Mouse (Mus musculus) CH12.LX (cell line): ENCODE data around the gene Nanog. TPM values are rescaled to one million over a fixed set of nuclear protein-coding genes. Genes with fewer than 3 reads are reported as not detected.

ENCODE experiments used
- DNase-seq: peaks from one replicate; pipeline ENCODE4 v3.0.0-alpha.2; 2013; ENCODE audit errors: extremely low read depth
- H3K27ac ChIP-seq: 2 replicates; pipeline ENCODE4 v1.5.1; 2012; ENCODE audit warnings: low read depth, mild to moderate bottlenecking, control low read depth, moderate library complexity; ENCODE audit not compliant: insufficient read depth
- H3K27me3 ChIP-seq: replicated peaks from 2 replicates; pipeline ENCODE3; 2012; ENCODE audit warnings: inconsistent platforms
- H3K36me3 ChIP-seq, 2 experiments: replicated peaks in 1 of 2; 2 replicates each; pipeline versions ENCODE3 to v1.6.1; 2012; ENCODE audit warnings: inconsistent platforms in 1 of 2, low read length in 1 of 2, mild to moderate bottlenecking in 1 of 2, mixed read lengths in 1 of 2, moderate library complexity in 1 of 2; ENCODE audit not compliant: control insufficient read depth in 1 of 2, insufficient read depth in 1 of 2
- H3K4me1 ChIP-seq, 2 experiments: 2 replicates each; pipeline ENCODE4 v1.6.1; 2012; ENCODE audit warnings: inconsistent platforms in 1 of 2, moderate library complexity in 1 of 2; ENCODE audit not compliant: insufficient read depth in 2 of 2, control insufficient read depth in 1 of 2
- H3K4me2 ChIP-seq: 2 replicates; pipeline ENCODE4 v1.6.1; 2012; ENCODE audit warnings: low read depth, mild to moderate bottlenecking, control low read depth; ENCODE audit not compliant: poor library complexity, insufficient read depth, severe bottlenecking
- H3K4me3 ChIP-seq, 3 experiments: fragments of 150-350 bp in 1 of 3; sonication (generic) in 1 of 3; replicated peaks in 1 of 3; 2 replicates each; pipeline versions ENCODE3 to v1.5.1; 2011 to 2012; ENCODE audit warnings: low read depth in 2 of 3, low read length in 2 of 3, mild to moderate bottlenecking in 2 of 3, moderate library complexity in 2 of 3, control low read depth in 1 of 3, improper control_type of control experiment in 1 of 3, inconsistent platforms in 1 of 3, mixed read lengths in 1 of 3; ENCODE audit not compliant: poor library complexity in 1 of 3
- H3K79me2 ChIP-seq: replicated peaks from 2 replicates; pipeline ENCODE4 v1.6.1; 2012; ENCODE audit warnings: mild to moderate bottlenecking, moderate library complexity; ENCODE audit not compliant: control insufficient read depth, poor library complexity, insufficient read depth, severe bottlenecking; ENCODE audit errors: extremely low read depth
- H3K9ac ChIP-seq: 2 replicates; pipeline ENCODE4 v1.6.1; 2012; ENCODE audit warnings: low read depth, mild to moderate bottlenecking, control low read depth, moderate library complexity; ENCODE audit not compliant: insufficient read depth
- H3K9me3 ChIP-seq: replicated peaks from 2 replicates; pipeline ENCODE3; 2012; ENCODE audit warnings: low read length, inconsistent platforms, mixed read lengths
- BHLHE40 ChIP-seq: IDR thresholded peaks from 2 replicates; pipeline ENCODE4 v1.6.1; 2011; ENCODE audit warnings: mild to moderate bottlenecking, low read depth, low read length, improper control_type of control experiment
- CHD1 ChIP-seq: IDR thresholded peaks from 2 replicates; pipeline ENCODE4 v1.6.1; 2012; ENCODE audit warnings: low read depth, low read length, improper control_type of control experiment, inconsistent platforms
- E2F4 ChIP-seq: IDR thresholded peaks from 2 replicates; pipeline ENCODE4 v1.6.1; 2011; ENCODE audit warnings: low read depth, low read length, improper control_type of control experiment; ENCODE audit not compliant: insufficient replicate concordance
- ELF1 ChIP-seq: IDR thresholded peaks from 2 replicates; pipeline ENCODE4 v1.6.1; 2014; ENCODE audit warnings: low read depth, mild to moderate bottlenecking, inconsistent platforms, low read length, improper control_type of control experiment
- EP300 ChIP-seq: IDR thresholded peaks from 2 replicates; pipeline ENCODE4 v1.6.1; 2011; ENCODE audit warnings: low read length, improper control_type of control experiment
- IRF4 ChIP-seq: IDR thresholded peaks from 2 replicates; pipeline ENCODE4 v1.6.1; 2014; ENCODE audit warnings: low read depth, mild to moderate bottlenecking, inconsistent platforms, low read length, improper control_type of control experiment
- KAT2A ChIP-seq: IDR thresholded peaks from 2 replicates; pipeline ENCODE4 v1.6.1; 2012; ENCODE audit warnings: low read length, improper control_type of control experiment, inconsistent platforms; ENCODE audit not compliant: insufficient replicate concordance
- MAFK ChIP-seq: IDR thresholded peaks from 2 replicates; pipeline ENCODE4 v1.6.1; 2011; ENCODE audit warnings: low read length, improper control_type of control experiment; ENCODE audit not compliant: insufficient replicate concordance
- MAX ChIP-seq: IDR thresholded peaks from 2 replicates; pipeline ENCODE4 v1.6.1; 2011; ENCODE audit warnings: low read length, improper control_type of control experiment
- MAZ ChIP-seq: IDR thresholded peaks from 2 replicates; pipeline ENCODE4 v1.6.1; 2012; ENCODE audit warnings: low read depth, mild to moderate bottlenecking, inconsistent platforms, low read length, improper control_type of control experiment, moderate library complexity
- MXI1 ChIP-seq: IDR thresholded peaks from 2 replicates; pipeline ENCODE4 v1.6.1; 2011; ENCODE audit warnings: mild to moderate bottlenecking, low read depth, low read length, improper control_type of control experiment
- NRF1 ChIP-seq: IDR thresholded peaks from 2 replicates; pipeline ENCODE4 v1.6.1; 2014; ENCODE audit warnings: low read depth, mild to moderate bottlenecking, inconsistent platforms, low read length, improper control_type of control experiment, moderate library complexity
- RAD21 ChIP-seq: IDR thresholded peaks from 2 replicates; pipeline ENCODE4 v1.6.1; 2011; ENCODE audit warnings: low read depth, mild to moderate bottlenecking, low read length, improper control_type of control experiment, moderate library complexity
- RCOR1 ChIP-seq: conservative IDR thresholded peaks from 2 replicates; pipeline ENCODE4 v1.6.1; 2012; ENCODE audit warnings: low read depth, mild to moderate bottlenecking, inconsistent platforms, low read length, improper control_type of control experiment
- TCF12 ChIP-seq: IDR thresholded peaks from 2 replicates; pipeline ENCODE4 v1.6.1; 2014; ENCODE audit warnings: low read depth, mild to moderate bottlenecking, inconsistent platforms, low read length, improper control_type of control experiment
- UBTF ChIP-seq: IDR thresholded peaks from 2 replicates; pipeline ENCODE4 v1.6.1; 2012; ENCODE audit warnings: low read depth, mild to moderate bottlenecking, inconsistent platforms, low read length, improper control_type of control experiment, moderate library complexity
- USF1 ChIP-seq: IDR thresholded peaks from 2 replicates; pipeline ENCODE4 v1.6.1; 2014; ENCODE audit warnings: low read depth, mild to moderate bottlenecking, inconsistent platforms, low read length, improper control_type of control experiment
- USF2 ChIP-seq: conservative IDR thresholded peaks from 2 replicates; pipeline ENCODE4 v1.6.1; 2011; ENCODE audit warnings: low read depth, low read length, improper control_type of control experiment
- ZC3H11A ChIP-seq: IDR thresholded peaks from 2 replicates; pipeline ENCODE4 v1.6.1; 2012; ENCODE audit warnings: low read depth, mild to moderate bottlenecking, inconsistent platforms, low read length, improper control_type of control experiment
- ZNF384 ChIP-seq: IDR thresholded peaks from 2 replicates; pipeline ENCODE4 v1.6.1; 2012; ENCODE audit warnings: low read depth, low read length, improper control_type of control experiment, inconsistent platforms
- dilution Hi-C: fragments of 300-500 bp; cut with MboI; formaldehyde crosslinking; loops from 2 replicates; pipeline ENCODE4 v1.14.3; 2020; ENCODE audit warnings: low sequenced_read_pairs; ENCODE audit not compliant: extremely low pct_unique_long_range_greater_than_20kb, extremely low pct_ligation_motif_present
- in situ Hi-C: fragments of 300-500 bp; cut with MboI; formaldehyde crosslinking; loops from 3 replicates; pipeline ENCODE4 v1.14.3; 2019; ENCODE audit warnings: low sequenced_read_pairs, low pct_ligation_motif_present, low pct_unique_long_range_greater_than_20kb, mixed read lengths
- polyA plus RNA-seq: library from polyadenylated mRNA; unstranded; fragments of >175 nt; gene quantifications from 2 replicates; pipeline ENCODE4 v1.2.1, GENCODE M21; 2012; ENCODE audit warnings: low read depth; ENCODE audit not compliant: insufficient read length
- total RNA-seq, 2 experiments: library from RNA; depleted of rRNA; stranded (reverse); fragments of 300-350 nt in 1 of 2; fragments of >200 nt in 1 of 2; gene quantifications; 2 replicates each; pipeline ENCODE4 v1.2.3; 2012 to 2014

Nanog gene
- total and polyA plus RNA-seq, 3 experiments, result 0.27 TPM; not detected in 2

DNA sequence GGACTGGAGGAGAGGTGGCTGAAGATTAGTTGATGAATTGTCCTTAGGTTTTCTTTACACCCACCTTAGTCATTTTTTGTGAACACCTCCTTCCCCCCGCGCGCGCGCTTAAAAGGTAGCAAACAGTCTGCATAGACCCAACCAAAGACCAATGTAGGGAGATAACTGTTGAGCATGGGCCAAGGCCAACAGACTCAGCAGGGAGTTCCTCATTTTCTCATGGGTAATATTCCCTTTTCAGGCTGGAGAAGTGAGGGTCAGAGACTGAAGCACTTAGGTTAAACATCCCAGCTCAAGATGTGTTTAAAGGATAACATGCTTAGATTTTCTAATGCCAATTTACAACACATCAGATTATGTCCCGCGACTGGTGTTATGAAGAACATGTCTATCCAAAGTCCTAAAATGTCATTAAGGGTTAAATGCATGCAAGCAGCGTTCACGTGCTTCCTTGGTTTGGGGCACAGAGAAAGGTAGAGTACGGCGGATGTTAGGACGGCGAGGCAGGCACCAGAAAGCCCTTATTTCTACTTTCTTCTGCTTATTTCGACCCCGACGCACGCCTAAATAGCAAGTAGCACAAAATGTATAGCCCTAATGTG is 56.7 kb downstream of the Nanog start:
- H3K36me3 ChIP-seq, result peaks cover 0 to 26% of the 10 kb centered on the region in 2 experiments
- H3K9me3 ChIP-seq, result no peaks in the 10 kb centered on the region
- H3K4me1 ChIP-seq, result peaks cover 0 to 13% of the 10 kb centered on the region in 2 experiments; a peak in 2 of 4 replicates
- no peaks in the 10 kb centered on the region for H3K27me3 ChIP-seq
- dilution Hi-C loops (no loop called here), in situ Hi-C loops (no loop called here)
- DNase-seq, result no peak
- H3K27ac ChIP-seq, result no peak overlapping the region
- H3K4me2 ChIP-seq, result no peak overlapping the region
- no peak overlapping the region for H3K4me3 ChIP-seq
- no peaks in the 10 kb centered on the region; the same call in 1 of the 2 replicates for H3K79me2 ChIP-seq
- TF ChIP-seq ZNF384, result no peak
- no peak for TF ChIP-seq RCOR1
- TF ChIP-seq MAFK, result no peak
- TF ChIP-seq BHLHE40, result no peak
- TF ChIP-seq NRF1, result no peak
- no peak for TF ChIP-seq CHD1
- no peak for TF ChIP-seq EP300
- no peak for TF ChIP-seq MXI1
- TF ChIP-seq MAX, result no peak
- TF ChIP-seq E2F4, result no peak
- TF ChIP-seq IRF4, result no peak
- no peak for TF ChIP-seq RAD21
- no peak for TF ChIP-seq UBTF
- TF ChIP-seq USF2, result no peak
- TF ChIP-seq USF1, result no peak
- TF ChIP-seq ELF1, result no peak
- TF ChIP-seq ZC3H11A, result no peak
- TF ChIP-seq KAT2A, result no peak
- TF ChIP-seq MAZ, result no peak
- TF ChIP-seq TCF12, result no peak
- H3K9ac ChIP-seq, result no peak overlapping the region

Other genes with a start within 250 kb of the Nanog start
- gene Rimklb, start 208.7 kb upstream of the Nanog start, total RNA-seq (2012; rRNA removed), result not detected in 2 replicates
- not detected in 2 replicates for gene Rimklb, start 208.7 kb upstream of the Nanog start, total RNA-seq (2014; rRNA removed)
- not detected in 2 replicates for gene Rimklb, start 208.7 kb upstream of the Nanog start, polyA plus RNA-seq
- 0.13 and 0.42 TPM in 2 replicates for gene Mfap5, start 201.6 kb upstream of the Nanog start, total RNA-seq (2012; rRNA removed)
- 0.15 TPM in 1 of 2 replicates, not detected in the other for gene Mfap5, start 201.6 kb upstream of the Nanog start, total RNA-seq (2014; rRNA removed)
- gene Mfap5, start 201.6 kb upstream of the Nanog start, polyA plus RNA-seq, result 0.16 TPM in 1 of 2 replicates, not detected in the other
- 5.4 and 6.4 TPM in 2 replicates for gene Aicda, start 153.7 kb upstream of the Nanog start, total RNA-seq (2012; rRNA removed)
- 41.1 TPM in 2 replicates for gene Aicda, start 153.7 kb upstream of the Nanog start, total RNA-seq (2014; rRNA removed)
- 33.3 and 36.6 TPM in 2 replicates for gene Aicda, start 153.7 kb upstream of the Nanog start, polyA plus RNA-seq
- 32.2 and 39.6 TPM in 2 replicates for gene Apobec1, start 105.0 kb upstream of the Nanog start, total RNA-seq (2012; rRNA removed)
- gene Apobec1, start 105.0 kb upstream of the Nanog start, total RNA-seq (2014; rRNA removed), result 42.6 and 46.2 TPM in 2 replicates
- gene Apobec1, start 105.0 kb upstream of the Nanog start, polyA plus RNA-seq, result 34.4 and 41.9 TPM in 2 replicates
- not detected in 2 replicates for gene Gdf3, start 97.4 kb upstream of the Nanog start, total RNA-seq (2012; rRNA removed)
- gene Gdf3, start 97.4 kb upstream of the Nanog start, total RNA-seq (2014; rRNA removed), result not detected in 2 replicates
- not detected in 2 replicates for gene Gdf3, start 97.4 kb upstream of the Nanog start, polyA plus RNA-seq
- gene Dppa3, start 81.1 kb upstream of the Nanog start, total RNA-seq (2012; rRNA removed), result not detected in 2 replicates
- not detected in 2 replicates for gene Dppa3, start 81.1 kb upstream of the Nanog start, total RNA-seq (2014; rRNA removed)
- not detected in 2 replicates for gene Dppa3, start 81.1 kb upstream of the Nanog start, polyA plus RNA-seq
- gene Slc2a3, start 94.2 kb downstream of the Nanog start, total RNA-seq (2012; rRNA removed), result 27.8 and 38.3 TPM in 2 replicates
- gene Slc2a3, start 94.2 kb downstream of the Nanog start, total RNA-seq (2014; rRNA removed), result 29.7 and 32.4 TPM in 2 replicates
- 23.7 and 28.8 TPM in 2 replicates for gene Slc2a3, start 94.2 kb downstream of the Nanog start, polyA plus RNA-seq
- 2.5 and 2.7 TPM in 2 replicates for gene Foxj2, start 112.4 kb downstream of the Nanog start, total RNA-seq (2012; rRNA removed)
- 1.8 and 1.9 TPM in 2 replicates for gene Foxj2, start 112.4 kb downstream of the Nanog start, total RNA-seq (2014; rRNA removed)
- gene Foxj2, start 112.4 kb downstream of the Nanog start, polyA plus RNA-seq, result 4.6 and 5.4 TPM in 2 replicates
- gene C3ar1, start 148.7 kb downstream of the Nanog start, total RNA-seq (2012; rRNA removed), result 0.89 and 1.1 TPM in 2 replicates
- 1.4 and 1.6 TPM in 2 replicates for gene C3ar1, start 148.7 kb downstream of the Nanog start, total RNA-seq (2014; rRNA removed)
- gene C3ar1, start 148.7 kb downstream of the Nanog start, polyA plus RNA-seq, result 4.7 TPM in 2 replicates
- gene Necap1, start 167.0 kb downstream of the Nanog start, total RNA-seq (2012; rRNA removed), result 12.7 and 12.9 TPM in 2 replicates
- 29.5 and 30.6 TPM in 2 replicates for gene Necap1, start 167.0 kb downstream of the Nanog start, total RNA-seq (2014; rRNA removed)
- gene Necap1, start 167.0 kb downstream of the Nanog start, polyA plus RNA-seq, result 26.9 and 29.2 TPM in 2 replicates
- gene Clec4a1, start 214.4 kb downstream of the Nanog start, total RNA-seq (2012; rRNA removed), result 0.08 TPM in 1 of 2 replicates, not detected in the other
- not detected in 2 replicates for gene Clec4a1, start 214.4 kb downstream of the Nanog start, total RNA-seq (2014; rRNA removed)
- 0.30 and 0.31 TPM in 2 replicates for gene Clec4a1, start 214.4 kb downstream of the Nanog start, polyA plus RNA-seq
- gene Clec4a3, start 245.0 kb downstream of the Nanog start, total RNA-seq (2012; rRNA removed), result not detected in 2 replicates
- gene Clec4a3, start 245.0 kb downstream of the Nanog start, total RNA-seq (2014; rRNA removed), result not detected in 2 replicates
- not detected in 2 replicates for gene Clec4a3, start 245.0 kb downstream of the Nanog start, polyA plus RNA-seq